Mouse (Mus musculus) cortical plate, adult 2 months (tissue): Measurements from ENCODE around the gene Lsamp. TPM values are rescaled to one million over a fixed set of nuclear protein-coding genes. Genes with fewer than 3 reads are reported as not detected.

Experiments
- H3K27ac ChIP-seq: fragments of 200-500 bp; 2 replicates; pipeline ENCODE4 v1.5.1; 2012; ENCODE audit warnings: low read length, control low read depth, inconsistent platforms; ENCODE audit not compliant: insufficient read depth
- H3K4me1 ChIP-seq: fragments of 200-500 bp; 2 replicates; pipeline ENCODE4 v1.6.1; 2011; ENCODE audit warnings: low read length; ENCODE audit not compliant: control insufficient read depth, insufficient read depth
- H3K4me3 ChIP-seq: fragments of 200-500 bp; 2 replicates; pipeline ENCODE4 v1.5.1; 2011; ENCODE audit warnings: mild to moderate bottlenecking, low read length, control low read depth; ENCODE audit not compliant: insufficient read depth
- CTCF ChIP-seq: fragments of 200-500 bp; IDR thresholded peaks from 2 replicates; pipeline ENCODE4 v1.5.1; 2011; ENCODE audit warnings: mild to moderate bottlenecking, control low read depth, low read length; ENCODE audit not compliant: insufficient read depth; ENCODE audit errors: extremely low read depth
- POLR2A ChIP-seq: fragments of 200-500 bp; IDR thresholded peaks from 2 replicates; pipeline ENCODE4 v1.6.1; 2011; ENCODE audit warnings: mild to moderate bottlenecking, low read length, control low read depth; ENCODE audit not compliant: insufficient read depth; ENCODE audit errors: extremely low read depth
- polyA plus RNA-seq: library from polyadenylated mRNA; depleted of rRNA; stranded (reverse); fragments of >200 nt; gene quantifications from 2 replicates; pipeline ENCODE4 v1.2.3, GENCODE M21; 2012

The Lsamp gene
- polyA plus RNA-seq, 1 experiment = 99.8 TPM

DNA sequence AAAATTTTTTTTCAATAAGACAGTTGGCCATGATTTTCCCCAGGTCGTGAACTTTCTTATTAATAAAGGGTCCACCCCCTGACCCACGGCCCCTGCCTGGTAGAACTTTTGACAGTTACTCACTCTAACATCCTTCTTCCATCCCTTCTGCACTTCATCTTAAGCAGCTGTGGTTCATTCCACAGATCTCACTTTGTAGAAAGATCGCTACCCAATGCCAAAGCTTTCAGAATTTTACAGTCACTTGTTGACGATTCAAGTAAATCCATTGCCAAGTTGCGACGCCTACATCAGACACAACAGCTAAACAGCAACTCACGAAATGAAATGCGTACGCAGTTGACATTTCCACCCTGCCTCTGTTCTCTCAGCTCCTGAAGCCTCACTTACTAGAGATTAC lies 2184.1 kb downstream of the Lsamp start:
- Histone ChIP-seq H3K4me1 (no peaks in the 10 kb centered on the region), H3K4me3 (no peak overlapping the region), H3K27ac (no peak overlapping the region)
- TF ChIP-seq CTCF = no peak
- TF ChIP-seq POLR2A = no peak

DNA sequence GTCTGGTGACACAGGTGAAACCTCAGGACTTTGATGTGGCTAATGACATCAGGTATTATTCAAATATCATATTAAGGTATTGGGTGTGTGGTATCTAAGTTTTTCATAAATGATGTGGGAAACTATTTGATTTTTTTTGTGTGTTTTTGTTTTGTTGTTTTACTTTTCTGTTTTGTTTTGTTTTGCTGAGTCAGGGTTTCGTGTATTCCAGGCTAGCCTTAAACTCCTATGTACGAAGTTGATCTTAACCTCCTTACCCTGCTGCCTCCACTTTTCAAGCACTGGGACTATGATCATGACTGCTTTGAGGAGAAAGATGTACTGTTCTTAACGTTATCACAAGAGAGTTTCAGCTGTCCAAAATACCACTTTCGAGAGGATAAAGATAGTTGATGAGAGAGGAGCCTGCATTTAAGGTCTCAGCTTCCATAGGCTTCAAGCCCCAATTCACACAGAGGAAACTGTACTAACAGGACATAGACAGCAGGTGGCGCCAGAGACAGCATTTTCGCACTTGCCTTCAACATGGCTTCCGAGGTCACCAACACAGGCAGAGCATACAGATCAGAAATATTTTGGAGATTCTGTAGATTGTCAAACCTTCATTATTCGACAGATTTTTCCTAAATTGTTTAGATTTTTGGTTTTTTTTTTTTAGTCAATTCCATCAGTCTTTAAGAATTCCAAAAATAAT lies 2185.4 kb downstream of the Lsamp start:
- Histone ChIP-seq H3K4me1 (no peaks in the 10 kb centered on the region), H3K27ac (no peak overlapping the region), H3K4me3 (no peak overlapping the region)
- TF ChIP-seq CTCF (peak; percentile 97), POLR2A (no peak)

DNA sequence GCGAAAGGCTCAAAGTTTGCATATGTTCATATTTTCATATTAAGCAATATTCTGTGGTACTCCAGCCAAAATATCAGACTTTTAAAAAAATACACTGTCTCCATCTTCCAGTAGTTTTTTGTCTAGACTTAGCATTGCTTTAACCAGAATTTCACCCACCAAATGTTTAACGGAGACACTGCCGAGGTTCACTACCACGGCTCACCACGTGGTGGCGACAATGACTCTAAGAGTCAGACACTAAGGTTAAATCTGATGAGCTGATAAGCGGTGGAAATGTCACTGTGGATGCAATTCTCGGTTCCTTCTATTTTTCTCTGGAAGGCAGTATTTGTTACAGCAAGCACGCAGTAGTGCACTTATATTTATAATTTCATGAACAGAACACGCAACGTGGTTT lies 2188.3 kb downstream of the Lsamp start:
- TF ChIP-seq CTCF (peak; percentile 85), POLR2A (no peak)
- no peak overlapping the region for H3K4me3 ChIP-seq
- no peak overlapping the region for H3K27ac ChIP-seq
- no peaks in the 10 kb centered on the region for H3K4me1 ChIP-seq

GRCm38 (mm10) chr16:42178866-42179265 lies 2194.7 kb downstream of the Lsamp start:
- H3K4me1 ChIP-seq = no peaks in the 10 kb centered on the region
- H3K4me3 ChIP-seq = no peak overlapping the region

DNA sequence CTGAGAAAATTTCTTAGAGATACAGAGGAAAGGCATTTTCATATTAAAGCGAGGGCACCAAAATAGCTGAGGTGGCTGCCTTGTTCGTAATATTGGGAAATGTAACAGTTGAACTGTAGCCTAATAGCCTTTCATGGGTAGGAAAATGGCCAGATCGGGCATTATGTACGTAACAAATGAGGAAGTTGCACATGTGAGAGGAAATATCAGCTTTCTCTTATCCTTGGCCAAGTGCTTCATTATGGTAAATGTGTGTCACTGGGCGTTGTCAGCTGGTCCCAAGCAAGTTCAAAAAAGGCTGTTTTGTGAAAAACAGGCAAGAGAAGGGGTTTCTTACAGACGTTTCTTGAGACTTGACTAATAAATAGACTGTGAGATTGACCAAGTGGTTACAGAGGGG lies 2195.9 kb downstream of the Lsamp start:
- Histone ChIP-seq H3K4me1 (no peaks in the 10 kb centered on the region), H3K27ac (no peak overlapping the region), H3K4me3 (no peak overlapping the region)
- TF ChIP-seq CTCF (no peak), POLR2A (no peak)

More at GRCm38 (mm10) chr16:42178866-42179265, 2194.7 kb downstream of the Lsamp start:
- H3K27ac ChIP-seq = no peak overlapping the region
- TF ChIP-seq CTCF (no peak), POLR2A (no peak)

DNA sequence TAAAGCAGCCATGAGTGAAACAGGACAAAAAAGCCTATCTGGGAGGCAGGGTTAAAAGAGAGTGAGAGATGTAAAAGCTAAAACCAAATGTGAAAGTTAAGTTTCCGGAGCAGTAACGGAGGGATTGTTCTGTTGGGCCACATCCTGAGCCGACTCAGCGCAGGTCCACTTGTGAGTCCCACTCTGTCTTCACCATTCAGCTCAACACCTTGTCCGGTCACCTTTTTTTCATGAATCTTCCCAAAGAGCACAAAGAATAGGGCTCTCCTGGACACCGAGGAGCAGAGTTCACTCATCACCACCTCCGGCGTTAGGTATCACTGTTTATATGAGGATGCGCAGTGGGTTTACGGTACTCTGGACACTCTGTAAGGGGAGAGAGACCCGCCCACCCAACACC lies 2196.3 kb downstream of the Lsamp start:
- H3K27ac ChIP-seq = no peak overlapping the region
- no peak overlapping the region for H3K4me3 ChIP-seq
- TF ChIP-seq POLR2A = no peak
- no peak for TF ChIP-seq CTCF
- H3K4me1 ChIP-seq = no peaks in the 10 kb centered on the region

DNA sequence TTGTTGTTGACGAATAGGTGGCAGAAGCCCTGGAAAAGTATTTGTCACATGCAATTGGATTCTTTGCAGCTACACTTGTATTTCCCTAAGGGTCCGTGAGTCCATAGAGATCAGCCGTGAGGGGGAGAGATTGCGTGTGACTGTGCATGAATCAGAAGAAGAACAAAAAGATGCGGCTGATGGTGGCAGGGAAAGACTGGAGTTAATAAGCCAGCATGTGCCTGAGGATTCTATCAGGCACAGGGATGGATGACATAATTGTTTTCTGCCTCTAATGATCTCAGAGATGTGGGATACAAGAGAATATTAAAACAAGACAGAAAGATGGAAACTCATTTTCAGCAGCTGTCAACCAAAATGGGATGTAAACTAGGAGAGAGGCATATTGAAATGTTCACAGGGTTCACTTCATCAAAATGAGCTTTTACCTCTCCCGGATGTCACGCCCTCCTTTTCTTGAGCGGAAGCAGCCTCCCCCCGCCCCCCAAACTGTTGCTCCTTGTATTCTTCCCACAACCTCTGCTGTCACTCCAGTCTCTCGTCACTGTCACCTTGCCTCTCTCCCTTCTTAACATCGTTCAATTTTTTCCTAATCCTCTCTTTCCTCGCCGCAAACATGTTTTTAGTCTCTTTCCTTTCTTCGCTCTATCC lies 2205.4 kb downstream of the Lsamp start:
- H3K27ac ChIP-seq = peak overlapping the region; percentile 38; the same call in 1 of the 2 replicates

DNA sequence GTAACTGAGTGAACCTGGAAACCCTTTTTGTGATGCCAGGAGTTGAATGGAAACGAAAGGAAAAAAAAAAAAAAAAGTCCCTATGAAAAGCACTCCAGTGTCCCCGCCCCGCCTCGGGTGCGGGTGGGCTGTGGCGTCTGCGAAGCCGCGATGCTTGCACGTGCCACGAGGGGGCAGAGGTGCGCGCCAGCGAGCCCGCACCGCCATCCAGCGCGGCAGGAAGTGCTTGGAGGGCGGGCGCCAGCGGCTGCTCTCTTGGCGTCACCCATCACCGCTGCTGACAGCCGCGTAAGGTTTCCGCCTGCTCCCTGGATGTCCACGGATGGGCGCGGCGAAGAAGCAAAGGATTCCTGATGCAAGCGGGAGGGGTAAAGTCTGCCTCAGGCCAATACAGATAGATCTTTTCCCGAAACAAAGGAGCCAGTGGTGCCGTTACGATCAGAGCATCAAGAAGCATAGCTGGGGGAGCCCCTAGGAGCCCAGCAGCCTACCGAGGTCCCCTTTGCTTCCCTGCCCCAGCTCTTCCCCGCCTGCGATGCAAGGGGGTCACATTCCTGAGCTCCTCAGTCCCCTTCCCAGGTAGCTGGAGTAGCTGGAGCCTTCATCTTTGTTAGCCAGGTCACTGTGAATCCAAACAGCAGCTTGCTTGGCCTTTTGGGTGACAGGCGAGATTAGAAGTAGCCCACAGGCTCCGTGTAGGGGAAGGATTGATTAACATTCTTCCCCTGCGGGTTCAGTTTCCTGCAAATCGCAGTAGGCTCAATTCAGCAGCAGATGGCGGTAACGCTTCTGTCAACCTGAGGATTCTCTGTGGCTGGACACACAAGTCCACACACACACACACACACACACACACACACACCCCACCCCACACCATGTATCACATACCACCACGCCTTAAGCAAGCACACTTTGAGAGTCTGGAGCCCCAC lies 2206.2 kb downstream of the Lsamp start:
- Histone ChIP-seq H3K27ac (peak overlapping the region; percentile 79), H3K4me1 (peaks cover 2% of the 10 kb centered on the region; the same call in 1 of the 2 replicates), H3K4me3 (peak overlapping the region; percentile 56)
- TF ChIP-seq CTCF (peak; percentile 70), POLR2A (peak; percentile 72; the same call in 1 of the 2 replicates)

More for the DNA sequence above, 2205.4 kb downstream of the Lsamp start:
- no peak for TF ChIP-seq POLR2A
- TF ChIP-seq CTCF = no peak
- H3K4me3 ChIP-seq = peak overlapping the region; percentile 56
- peaks cover 2% of the 10 kb centered on the region; the same call in 1 of the 2 replicates for H3K4me1 ChIP-seq
